Mouse (Mus musculus) heart, embryonic 15.5 days (tissue): ENCODE data around the gene Ovch2. TPM values are rescaled to one million over a fixed set of nuclear protein-coding genes. Genes with fewer than 3 reads are reported as not detected.

Experiments used
- ATAC-seq: fragments of 200-750 bp; cut with Nextera tagmentation; replicated peaks from 2 replicates; pipeline ENCODE4 v1.8.0; 2017; ENCODE audit warnings: low read depth, moderate TSS enrichment; ENCODE audit not compliant: insufficient number of reproducible peaks, insufficient read depth, low FRiP score
- H3K27ac ChIP-seq: fragments of 300-500 bp; sonication (generic); 2 replicates; pipeline ENCODE4 v1.5.1; 2015; ENCODE audit warnings: mild to moderate bottlenecking, inconsistent platforms
- H3K27me3 ChIP-seq: fragments of 300-500 bp; sonication (generic); 2 replicates; pipeline ENCODE4 v1.6.1; 2015; ENCODE audit warnings: inconsistent platforms
- H3K36me3 ChIP-seq: fragments of 300-500 bp; sonication (generic); 2 replicates; pipeline ENCODE4 v1.6.1; 2015; ENCODE audit warnings: mild to moderate bottlenecking, inconsistent platforms
- H3K4me1 ChIP-seq: fragments of 300-500 bp; sonication (generic); replicated peaks from 2 replicates; pipeline ENCODE4 v1.6.1; 2015; ENCODE audit warnings: inconsistent platforms
- H3K4me2 ChIP-seq: fragments of 300-500 bp; sonication (generic); 2 replicates; pipeline ENCODE4 v1.6.1; 2015; ENCODE audit warnings: inconsistent platforms, mild to moderate bottlenecking, moderate library complexity
- H3K4me3 ChIP-seq: fragments of 300-500 bp; sonication (generic); 2 replicates; pipeline ENCODE4 v1.5.1; 2015; ENCODE audit warnings: mild to moderate bottlenecking, inconsistent platforms
- H3K9ac ChIP-seq: fragments of 300-500 bp; sonication (generic); 2 replicates; pipeline ENCODE4 v1.6.1; 2015; ENCODE audit warnings: mild to moderate bottlenecking, inconsistent platforms
- H3K9me3 ChIP-seq: fragments of 300-500 bp; sonication (generic); replicated peaks from 2 replicates; pipeline ENCODE4 v1.6.1; 2016; ENCODE audit warnings: inconsistent platforms
- WGBS: fragments of 180-500 bp; shearing (Covaris S2); methylation state at CpG from one replicate; pipeline ENCODE4 v1.1.7; 2015; ENCODE audit warnings: mixed read lengths; 5-methylcytosine and 5-hydroxymethylcytosine counted together
- polyA plus RNA-seq: library from polyadenylated mRNA; unstranded; fragments of >200 nt; fragmentation: Nextera tagmentation; extraction: Ambion mirVana; gene quantifications from 2 replicates; pipeline ENCODE4 v1.2.1, GENCODE M21; 2015

Ovch2 gene
- polyA plus RNA-seq, 1 experiment from 2014 or later: not detected

GRCm38 (mm10) chr7:107770812-107771211 is 30.2 kb downstream of the Ovch2 start:
- no peaks in the 10 kb centered on the region for H3K36me3 ChIP-seq
- no peaks in the 10 kb centered on the region for H3K9me3 ChIP-seq
- no peak for ATAC-seq
- H3K4me3 ChIP-seq: no peak overlapping the region
- 55% methylated on average over 6 of the region's 6 CpGs for WGBS
- H3K27me3 ChIP-seq: no peaks in the 10 kb centered on the region
- H3K27ac ChIP-seq: no peak overlapping the region
- H3K4me2 ChIP-seq: no peak overlapping the region
- H3K9ac ChIP-seq: no peak overlapping the region
- H3K4me1 ChIP-seq: no peaks in the 10 kb centered on the region

GRCm38 (mm10) chr7:107757308-107758151 is 43.5 kb downstream of the Ovch2 start, which contains the start of gene Cyb5r2:
Gene Cyb5r2 (minus strand): TSS chr7:107758032.
- no peaks in the 10 kb centered on the region for H3K9me3 ChIP-seq
- peaks cover 17% of the 10 kb centered on the region for H3K4me1 ChIP-seq
- H3K9ac ChIP-seq: no peak within 1 kb of the TSS
- 12% methylated on average over 23 of the region's 23 CpGs for WGBS
- no peaks in the 10 kb centered on the region for H3K36me3 ChIP-seq
- no peak for ATAC-seq
- peak within 1 kb of the TSS; percentile 64 for H3K4me2 ChIP-seq
- H3K27ac ChIP-seq: no peak within 1 kb of the TSS
- 0 out of 2 replicates have a peak, but pooled peaks cover 11% of the 10 kb centered on the region for H3K27me3 ChIP-seq
- H3K4me3 ChIP-seq: peak within 1 kb of the TSS; percentile 34

- ATAC-seq: no peak
- 80% methylated on average over 2 of the region's 2 CpGs for WGBS
- Histone ChIP-seq H3K4me2 (no peak overlapping the region), H3K9ac (no peak overlapping the region), H3K4me3 (no peak overlapping the region), H3K36me3 (no peaks in the 10 kb centered on the region), H3K4me1 (peaks cover 17% of the 10 kb centered on the region), H3K27ac (no peak overlapping the region), H3K27me3 (0 out of 2 replicates have a peak, but pooled peaks cover 11% of the 10 kb centered on the region), H3K9me3 (no peaks in the 10 kb centered on the region)
Measured at GRCm38 (mm10) chr7:107756748-107757147, 44.3 kb downstream of the Ovch2 start.

- ATAC-seq: 0 out of 2 replicates have a peak, but pooled peaks have one; percentile 51
- H3K4me1 ChIP-seq: peaks cover 17% of the 10 kb centered on the region
- 42% methylated on average over 3 of the region's 3 CpGs for WGBS
- no peak overlapping the region for H3K9ac ChIP-seq
- H3K4me3 ChIP-seq: no peak overlapping the region
- 0 out of 2 replicates have a peak, but pooled peaks cover 11% of the 10 kb centered on the region for H3K27me3 ChIP-seq
- H3K27ac ChIP-seq: 0 out of 2 replicates have a peak overlapping the region, but pooled peaks have one; percentile 24
- no peaks in the 10 kb centered on the region for H3K9me3 ChIP-seq
- no peaks in the 10 kb centered on the region for H3K36me3 ChIP-seq
- H3K4me2 ChIP-seq: peak overlapping the region; percentile 17; the same call in 1 of the 2 replicates
Measured at GRCm38 (mm10) chr7:107755905-107756304, 45.1 kb downstream of the Ovch2 start.

GRCm38 (mm10) chr7:107752031-107752520 is 48.9 kb downstream of the Ovch2 start:
- no peak for ATAC-seq
- WGBS: 78% methylated on average over 10 of the region's 10 CpGs

GRCm38 (mm10) chr7:107749721-107750120 is 51.3 kb downstream of the Ovch2 start:
- Histone ChIP-seq H3K4me2 (no peak overlapping the region), H3K27ac (no peak overlapping the region), H3K27me3 (no peaks in the 10 kb centered on the region), H3K9me3 (no peaks in the 10 kb centered on the region), H3K4me3 (no peak overlapping the region), H3K9ac (no peak overlapping the region), H3K36me3 (no peaks in the 10 kb centered on the region), H3K4me1 (no peaks in the 10 kb centered on the region)
- 88% methylated on average over 4 of the region's 4 CpGs for WGBS
- no peak for ATAC-seq

More at GRCm38 (mm10) chr7:107752031-107752520, 48.9 kb downstream of the Ovch2 start:
- Histone ChIP-seq H3K9me3 (no peaks in the 10 kb centered on the region), H3K4me2 (no peak overlapping the region), H3K27ac (no peak overlapping the region), H3K27me3 (0 out of 2 replicates have a peak, but pooled peaks cover under 1% of the 10 kb centered on the region), H3K4me1 (peaks cover 8% of the 10 kb centered on the region), H3K9ac (no peak overlapping the region), H3K36me3 (no peaks in the 10 kb centered on the region), H3K4me3 (no peak overlapping the region)

- no peak for ATAC-seq
- H3K4me2 ChIP-seq: no peak overlapping the region
- no peak overlapping the region for H3K9ac ChIP-seq
- H3K36me3 ChIP-seq: no peaks in the 10 kb centered on the region; the same call in 1 of the 2 replicates
- no peak overlapping the region for H3K27ac ChIP-seq
- H3K27me3 ChIP-seq: no peaks in the 10 kb centered on the region
- no peaks in the 10 kb centered on the region for H3K4me1 ChIP-seq
- 10% methylated on average over 3 of the region's 3 CpGs for WGBS
- H3K9me3 ChIP-seq: no peaks in the 10 kb centered on the region
- no peak overlapping the region for H3K4me3 ChIP-seq
Measured at GRCm38 (mm10) chr7:107749270-107749669, 51.7 kb downstream of the Ovch2 start.

- no peak for ATAC-seq
- Histone ChIP-seq H3K27ac (no peak overlapping the region), H3K36me3 (peaks cover 6% of the 10 kb centered on the region), H3K4me2 (no peak overlapping the region), H3K9me3 (no peaks in the 10 kb centered on the region), H3K27me3 (no peaks in the 10 kb centered on the region), H3K4me3 (no peak overlapping the region), H3K4me1 (no peaks in the 10 kb centered on the region), H3K9ac (no peak overlapping the region)
- WGBS: 15% methylated on average over 2 of the region's 2 CpGs
Measured at GRCm38 (mm10) chr7:107747954-107748353, 53.1 kb downstream of the Ovch2 start.

GRCm38 (mm10) chr7:107747476-107747875 is 53.5 kb downstream of the Ovch2 start:
- ATAC-seq: no peak

GRCm38 (mm10) chr7:107746036-107746435 is 55.0 kb downstream of the Ovch2 start:
- Histone ChIP-seq H3K36me3 (peaks cover 9% of the 10 kb centered on the region), H3K9ac (no peak overlapping the region), H3K9me3 (no peaks in the 10 kb centered on the region), H3K27ac (no peak overlapping the region), H3K4me2 (no peak overlapping the region), H3K4me3 (no peak overlapping the region), H3K4me1 (no peaks in the 10 kb centered on the region), H3K27me3 (no peaks in the 10 kb centered on the region)
- no peak for ATAC-seq
- 82% methylated on average over 8 of the region's 8 CpGs for WGBS

More at GRCm38 (mm10) chr7:107747476-107747875, 53.5 kb downstream of the Ovch2 start:
- H3K9me3 ChIP-seq: no peaks in the 10 kb centered on the region
- peaks cover 9% of the 10 kb centered on the region for H3K36me3 ChIP-seq
- H3K4me3 ChIP-seq: no peak overlapping the region
- H3K27me3 ChIP-seq: no peaks in the 10 kb centered on the region
- WGBS: 74% methylated on average over 9 of the region's 9 CpGs
- no peak overlapping the region for H3K4me2 ChIP-seq
- H3K27ac ChIP-seq: no peak overlapping the region
- H3K4me1 ChIP-seq: no peaks in the 10 kb centered on the region
- no peak overlapping the region for H3K9ac ChIP-seq

GRCm38 (mm10) chr7:107745111-107745510 is 55.9 kb downstream of the Ovch2 start:
- ATAC-seq: no peak
- no peak overlapping the region for H3K4me3 ChIP-seq
- no peaks in the 10 kb centered on the region for H3K27me3 ChIP-seq
- H3K9ac ChIP-seq: no peak overlapping the region
- peaks cover 9% of the 10 kb centered on the region for H3K36me3 ChIP-seq
- no peaks in the 10 kb centered on the region for H3K4me1 ChIP-seq
- WGBS: 72% methylated on average over 2 of the region's 2 CpGs
- no peaks in the 10 kb centered on the region for H3K9me3 ChIP-seq
- H3K27ac ChIP-seq: no peak overlapping the region
- H3K4me2 ChIP-seq: no peak overlapping the region
